Mouse (Mus musculus) forebrain, embryonic 14.5 days (tissue): ENCODE measurements at regions not wholly inside any gene's neighbourhood (a gene's known extent, or its start where the extent isn't known, plus 50 kb on each side); places are given as distances from the start of the nearest gene placed in this dataset.
"Not testable (repeated sequence)": the region's sequence is repeated elsewhere in the genome, so short reads cannot be mapped to it uniquely, and the experiment has no call there.

Experiments used
- ATAC-seq: fragments of 200-750 bp; cut with Nextera tagmentation; 2 replicates; pipeline ENCODE4 v1.8.0; 2017; ENCODE audit warnings: mild to moderate bottlenecking, moderate library complexity
- DNase-seq: peaks from one replicate; pipeline ENCODE4 v3.0.0-alpha.2; 2015; ENCODE audit warnings: low spot score
- H3K27ac ChIP-seq: fragments of 300-500 bp; sonication (generic); 2 replicates; pipeline ENCODE4 v1.5.1; 2014; ENCODE audit warnings: low read depth, mild to moderate bottlenecking, control low read depth, low read length, moderate library complexity
- H3K27me3 ChIP-seq: fragments of 300-500 bp; sonication (generic); replicated peaks from 2 replicates; pipeline ENCODE4 v1.6.1; 2014; ENCODE audit warnings: low read length, control low read depth, mixed read lengths; ENCODE audit not compliant: control insufficient read depth, insufficient read depth
- H3K36me3 ChIP-seq: fragments of 300-500 bp; sonication (generic); 2 replicates; pipeline ENCODE4 v1.6.1; 2014; ENCODE audit warnings: low read length, control low read depth; ENCODE audit not compliant: control insufficient read depth, insufficient read depth
- H3K4me1 ChIP-seq: fragments of 300-500 bp; sonication (generic); 2 replicates; pipeline ENCODE4 v1.6.1; 2014; ENCODE audit warnings: antibody characterized with exemption, low read length, control low read depth; ENCODE audit not compliant: control insufficient read depth, insufficient read depth
- H3K4me2 ChIP-seq: fragments of 300-500 bp; sonication (generic); 2 replicates; pipeline ENCODE4 v1.6.1; 2014; ENCODE audit warnings: mild to moderate bottlenecking, control low read depth, low read length
- H3K4me3 ChIP-seq: fragments of 300-500 bp; sonication (generic); 2 replicates; pipeline ENCODE4 v1.5.1; 2014; ENCODE audit warnings: low read depth, low read length, control low read depth
- H3K9ac ChIP-seq: fragments of 300-500 bp; sonication (generic); 2 replicates; pipeline ENCODE4 v1.6.1; 2014; ENCODE audit warnings: mild to moderate bottlenecking, low read length, control low read depth, moderate library complexity
- H3K9me3 ChIP-seq: fragments of 300-500 bp; sonication (generic); replicated peaks from 2 replicates; pipeline ENCODE4 v1.6.1; 2016; ENCODE audit warnings: low read length, control low read depth, mixed read lengths; ENCODE audit not compliant: control insufficient read depth
- WGBS: fragments of 180-500 bp; shearing (Covaris S2); extraction: QIAGEN DNeasy Blood & Tissue Kit; methylation state at CpG from one replicate; pipeline ENCODE4 v1.1.7; 2014; 5-methylcytosine and 5-hydroxymethylcytosine counted together

GRCm38 (mm10) chr7:61615156-61615555 is 731.2 kb upstream of the Ndn start:
- Histone ChIP-seq H3K4me3 (no peak overlapping the region), H3K4me1 (no peaks in the 10 kb centered on the region), H3K27me3 (no peaks in the 10 kb centered on the region), H3K4me2 (no peak overlapping the region), H3K9me3 (no peaks in the 10 kb centered on the region), H3K27ac (no peak overlapping the region), H3K9ac (no peak overlapping the region), H3K36me3 (no peaks in the 10 kb centered on the region)
- DNase-seq (no peak), ATAC-seq (no peak)

DNA sequence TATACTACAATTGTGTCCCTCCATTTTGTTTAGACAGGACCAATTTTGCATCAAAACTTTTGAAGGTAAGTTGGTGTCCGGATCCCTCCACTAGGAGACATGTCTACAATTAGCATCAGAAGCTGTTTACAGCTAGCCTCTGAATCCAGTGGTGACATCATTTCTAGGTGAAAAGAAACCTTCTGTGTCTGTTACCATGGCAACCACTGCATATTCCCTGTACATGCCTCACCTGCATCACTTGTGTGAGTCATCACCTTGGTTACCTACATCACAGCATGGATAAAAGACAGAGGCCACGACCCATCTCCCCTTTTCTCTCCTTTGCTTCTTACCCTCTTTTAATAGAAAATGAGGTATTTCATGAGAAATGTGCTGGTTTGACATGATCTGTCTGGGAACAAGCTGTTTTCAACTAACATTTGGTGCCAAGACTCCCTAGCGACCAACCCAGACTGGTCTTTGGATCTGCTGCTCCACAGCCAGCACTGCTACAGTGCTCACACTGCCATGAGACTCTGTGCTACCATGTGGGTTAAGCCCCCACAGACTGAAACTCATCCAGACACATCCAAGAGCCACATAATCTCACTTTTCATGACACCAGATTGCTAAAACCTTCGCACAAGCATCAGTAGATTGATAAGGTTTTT is 701.4 kb upstream of the Ndn start:
- WGBS = 64% methylated on average over 4 of the region's 4 CpGs

DNA sequence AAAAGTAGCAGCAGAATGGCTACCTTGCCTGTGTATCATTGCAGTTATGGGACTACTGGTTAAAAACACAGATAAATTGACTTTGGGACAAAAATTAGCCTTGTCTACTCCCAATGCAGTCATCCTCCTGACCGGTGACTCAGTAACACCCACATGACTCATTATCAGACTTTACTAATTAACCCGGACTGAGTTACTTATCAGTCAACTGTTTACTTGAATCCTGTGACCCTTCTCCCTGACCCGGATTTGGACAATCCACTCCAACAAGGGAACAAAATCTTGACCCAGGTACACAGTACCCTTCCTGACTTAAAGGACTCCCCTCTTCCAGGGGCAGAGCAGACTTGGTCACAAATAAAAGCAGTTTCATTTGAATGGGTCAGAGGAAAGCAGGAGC is 688.3 kb upstream of the Ndn start:
- H3K9me3 ChIP-seq = peaks cover 4% of the 10 kb centered on the region; the same call in 1 of the 2 replicates
- ATAC-seq (no peak), DNase-seq (no peak)
- H3K36me3 ChIP-seq = no peaks in the 10 kb centered on the region
- 92% methylated on average over 3 of the region's 3 CpGs for WGBS
- no peak overlapping the region for H3K9ac ChIP-seq
- no peak overlapping the region for H3K4me3 ChIP-seq
- no peaks in the 10 kb centered on the region for H3K4me1 ChIP-seq
- H3K27ac ChIP-seq = no peak overlapping the region
- no peaks in the 10 kb centered on the region for H3K27me3 ChIP-seq
- H3K4me2 ChIP-seq = no peak overlapping the region

More for the DNA sequence above, 701.4 kb upstream of the Ndn start:
- no peak overlapping the region for H3K27ac ChIP-seq
- no peak overlapping the region for H3K9ac ChIP-seq
- H3K36me3 ChIP-seq = no peaks in the 10 kb centered on the region
- H3K4me2 ChIP-seq = no peak overlapping the region
- DNase-seq (peak; percentile 4), ATAC-seq (no peak)
- H3K4me3 ChIP-seq = no peak overlapping the region
- H3K4me1 ChIP-seq = no peaks in the 10 kb centered on the region
- no peaks in the 10 kb centered on the region for H3K27me3 ChIP-seq
- no peaks in the 10 kb centered on the region for H3K9me3 ChIP-seq

DNA sequence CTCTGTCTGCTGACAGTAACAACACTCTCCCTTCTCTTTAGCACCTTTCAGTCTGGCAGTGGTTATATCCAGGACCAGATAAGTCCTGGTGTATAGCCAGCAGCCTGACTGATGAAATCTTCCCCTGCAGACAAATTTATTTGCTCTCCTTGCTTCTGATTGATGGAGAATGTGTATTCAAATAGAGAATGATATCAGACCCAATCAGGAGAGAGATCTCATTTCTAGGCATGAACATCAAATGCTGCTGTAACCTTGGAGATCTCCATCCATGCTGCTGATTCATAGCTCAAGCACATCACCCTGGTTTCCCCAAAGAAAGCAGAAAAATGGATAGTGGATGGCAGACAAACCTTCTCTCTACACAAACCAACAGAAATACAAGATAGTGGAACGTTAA is 663.3 kb upstream of the Ndn start:
- ATAC-seq (no peak), DNase-seq (peak; percentile 17)
- Histone ChIP-seq H3K4me1 (no peaks in the 10 kb centered on the region), H3K4me2 (no peak overlapping the region), H3K27ac (no peak overlapping the region), H3K4me3 (no peak overlapping the region), H3K9me3 (no peaks in the 10 kb centered on the region), H3K36me3 (no peaks in the 10 kb centered on the region), H3K27me3 (no peaks in the 10 kb centered on the region), H3K9ac (no peak overlapping the region)
- 77% methylated on average over 1 of the region's 1 CpGs for whole genome bisulfite sequencing

DNA sequence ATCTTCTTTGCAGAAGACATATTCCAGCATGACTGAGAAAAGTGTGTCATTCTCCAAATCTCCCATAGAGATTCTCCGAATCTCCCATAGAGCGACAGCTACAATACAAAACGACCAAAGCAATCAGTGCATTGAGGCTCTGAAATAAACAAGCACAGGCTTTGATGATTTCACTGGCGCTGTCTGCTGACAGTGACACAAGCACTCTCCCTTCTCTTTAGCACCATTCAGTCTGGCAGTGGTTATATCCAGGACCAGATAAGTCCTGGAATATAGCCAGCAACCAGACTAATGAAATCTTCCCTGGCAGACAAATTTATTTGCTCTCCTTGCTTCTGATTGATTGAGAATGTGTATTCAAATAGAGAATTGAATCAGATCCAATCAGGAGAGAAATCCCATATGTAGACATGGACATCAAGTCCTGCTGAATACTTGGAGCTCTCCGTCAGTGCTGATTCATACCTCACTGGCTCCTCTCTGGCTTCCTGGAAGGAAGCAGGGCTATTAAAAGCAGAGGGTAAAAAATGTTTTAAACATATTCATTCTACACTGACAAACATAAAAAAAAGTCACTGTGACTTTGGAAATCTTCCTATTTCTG is 661.2 kb upstream of the Ndn start:
- H3K4me2 ChIP-seq = no peak overlapping the region
- DNase-seq (peak; percentile 24), ATAC-seq (no peak)
- WGBS = 66% methylated on average over 5 of the region's 5 CpGs
- H3K4me3 ChIP-seq = no peak overlapping the region
- no peaks in the 10 kb centered on the region for H3K36me3 ChIP-seq
- H3K4me1 ChIP-seq = no peaks in the 10 kb centered on the region
- no peaks in the 10 kb centered on the region for H3K27me3 ChIP-seq
- H3K9me3 ChIP-seq = no peaks in the 10 kb centered on the region
- H3K27ac ChIP-seq = no peak overlapping the region
- H3K9ac ChIP-seq = no peak overlapping the region

- Histone ChIP-seq H3K4me1 (no peaks in the 10 kb centered on the region), H3K4me3 (no peak overlapping the region), H3K27me3 (no peaks in the 10 kb centered on the region), H3K9ac (no peak overlapping the region), H3K27ac (no peak overlapping the region; the same call in 1 of the 2 replicates), H3K36me3 (no peaks in the 10 kb centered on the region), H3K4me2 (no peak overlapping the region), H3K9me3 (no peaks in the 10 kb centered on the region)
- ATAC-seq = peak; percentile 58; the same call in 1 of the 2 replicates
- DNase-seq = peak; percentile 29
Measured at GRCm38 (mm10) chr7:61726149-61726548, 620.2 kb upstream of the Ndn start.

- Histone ChIP-seq H3K27me3 (no peaks in the 10 kb centered on the region), H3K9me3 (no peaks in the 10 kb centered on the region), H3K4me3 (no peak overlapping the region), H3K9ac (no peak overlapping the region), H3K4me1 (no peaks in the 10 kb centered on the region), H3K36me3 (no peaks in the 10 kb centered on the region), H3K27ac (no peak overlapping the region), H3K4me2 (no peak overlapping the region)
- ATAC-seq (no peak), DNase-seq (no peak)
- WGBS = 65% methylated on average over 1 of the region's 1 CpGs
Measured at GRCm38 (mm10) chr7:61737511-61737910, 608.9 kb upstream of the Ndn start.

DNA sequence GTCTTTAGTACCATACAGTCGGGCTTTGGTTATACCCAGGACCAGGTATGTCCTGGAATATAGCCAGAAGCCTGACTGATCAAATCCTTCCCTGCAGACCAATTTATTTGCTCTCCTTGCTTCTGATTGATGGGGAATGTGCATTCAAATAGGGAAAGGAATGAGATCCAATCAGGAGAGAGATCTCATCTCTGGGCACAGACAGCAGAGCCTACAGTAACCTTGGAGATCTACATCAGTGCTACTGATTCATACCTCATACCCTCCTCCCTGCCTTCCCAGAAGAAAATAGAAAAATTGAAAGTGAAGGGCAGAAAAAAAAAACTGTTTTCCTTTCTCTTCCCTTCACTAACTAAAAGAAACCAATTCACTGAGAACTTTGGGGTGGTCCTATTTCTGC is 607.0 kb upstream of the Ndn start:
- H3K9ac ChIP-seq, H3K36me3 ChIP-seq, H3K27me3 ChIP-seq, H3K4me1 ChIP-seq, DNase-seq, H3K4me3 ChIP-seq, H3K9me3 ChIP-seq, H3K27ac ChIP-seq, H3K4me2 ChIP-seq, ATAC-seq: not testable (repeated sequence)
- WGBS = no CpG with 5 or more reads among the region's 1 CpGs

GRCm38 (mm10) chr7:61769826-61770225 is 576.5 kb upstream of the Ndn start:
- Histone ChIP-seq H3K36me3 (no peaks in the 10 kb centered on the region), H3K27ac (no peak overlapping the region), H3K9me3 (no peaks in the 10 kb centered on the region), H3K4me1 (no peaks in the 10 kb centered on the region), H3K27me3 (no peaks in the 10 kb centered on the region), H3K4me3 (no peak overlapping the region), H3K9ac (no peak overlapping the region), H3K4me2 (no peak overlapping the region)
- ATAC-seq = no peak
- DNase-seq = peak; percentile 25
